Mouse (Mus musculus) stomach, embryonic 16.5 days (tissue): ENCODE measurements around the gene Sall4. TPM values are rescaled to one million over a fixed set of nuclear protein-coding genes. Genes with fewer than 3 reads are reported as not detected.
A peak's percentile ranks its signal among the peaks of the same experiment; 100 is the strongest.

Source experiments
- ATAC-seq: fragments of 200-750 bp; cut with Nextera tagmentation; 2 replicates; pipeline ENCODE4 v1.8.0; 2017; ENCODE audit warnings: moderate number of reproducible peaks, moderate TSS enrichment; ENCODE audit not compliant: insufficient read depth, low FRiP score
- H3K27ac ChIP-seq: fragments of 300-500 bp; sonication (generic); 2 replicates; pipeline ENCODE4 v1.5.1; 2014; ENCODE audit warnings: low read length
- H3K27me3 ChIP-seq: fragments of 300-500 bp; sonication (generic); 2 replicates; pipeline ENCODE4 v1.6.1; 2014; ENCODE audit warnings: low read length, control low read depth, mixed read lengths; ENCODE audit not compliant: control insufficient read depth, insufficient read depth
- H3K36me3 ChIP-seq: fragments of 300-500 bp; sonication (generic); 2 replicates; pipeline ENCODE4 v1.6.1; 2014; ENCODE audit warnings: low read length; ENCODE audit not compliant: control insufficient read depth, insufficient read depth
- H3K4me1 ChIP-seq: fragments of 300-500 bp; sonication (generic); 2 replicates; pipeline ENCODE4 v1.6.1; 2014; ENCODE audit warnings: low read length, control low read depth, mixed read lengths; ENCODE audit not compliant: control insufficient read depth, insufficient read depth
- H3K4me2 ChIP-seq: fragments of 300-500 bp; sonication (generic); 2 replicates; pipeline ENCODE4 v1.6.1; 2014; ENCODE audit warnings: low read depth, low read length, mixed read lengths
- H3K4me3 ChIP-seq: fragments of 300-500 bp; sonication (generic); replicated peaks from 2 replicates; pipeline ENCODE4 v1.5.1; 2014; ENCODE audit warnings: mild to moderate bottlenecking, low read length
- H3K9ac ChIP-seq: fragments of 300-500 bp; sonication (generic); 2 replicates; pipeline ENCODE4 v1.6.1; 2014; ENCODE audit warnings: low read length
- H3K9me3 ChIP-seq: fragments of 300-500 bp; sonication (generic); replicated peaks from 2 replicates; pipeline ENCODE4 v1.6.1; 2016; ENCODE audit warnings: low read length, control low read depth; ENCODE audit not compliant: control insufficient read depth
- WGBS: fragments of 180-500 bp; shearing (Covaris S2); extraction: QIAGEN DNeasy Blood & Tissue Kit; methylation state at CpG from one replicate; pipeline ENCODE4 v1.1.7; 2014; 5-methylcytosine and 5-hydroxymethylcytosine counted together
- polyA plus RNA-seq: library from polyadenylated mRNA; unstranded; fragments of >200 nt; fragmentation: Nextera tagmentation; extraction: Ambion mirVana; gene quantifications from 2 replicates; pipeline ENCODE4 v1.2.1, GENCODE M21; 2015

Sall4 gene
- polyA plus RNA-seq, 1 experiment from 2014 or later: 0.52 TPM

DNA sequence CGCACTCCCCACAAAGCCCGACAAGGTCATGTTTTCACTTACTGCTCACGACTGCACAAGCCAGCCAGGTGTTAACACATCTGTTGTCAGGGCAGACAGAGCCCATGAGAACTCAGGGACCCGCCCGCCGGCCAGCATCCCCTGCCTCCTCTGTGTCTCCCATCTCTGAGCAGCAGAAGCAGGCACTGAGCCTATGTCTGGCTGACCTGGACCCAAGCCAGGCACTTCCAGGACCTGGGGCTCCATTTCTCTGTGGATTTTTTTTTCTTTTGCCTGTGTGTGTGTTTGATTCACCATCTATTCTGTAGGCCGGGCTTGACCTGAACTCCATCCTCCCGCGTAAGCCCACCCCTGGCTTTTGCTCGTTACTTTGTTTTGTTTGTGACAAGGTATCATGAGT, 49.0 kb downstream of the Sall4 start:
- H3K27ac ChIP-seq: no peak overlapping the region
- no peaks in the 10 kb centered on the region for H3K27me3 ChIP-seq
- no peak overlapping the region for H3K9ac ChIP-seq
- no peak for ATAC-seq
- H3K4me1 ChIP-seq: no peaks in the 10 kb centered on the region
- H3K4me2 ChIP-seq: no peak overlapping the region
- H3K4me3 ChIP-seq: no peak overlapping the region
- no peaks in the 10 kb centered on the region for H3K9me3 ChIP-seq
- no peaks in the 10 kb centered on the region for H3K36me3 ChIP-seq
- WGBS: 72% methylated on average over 10 of the region's 10 CpGs

DNA sequence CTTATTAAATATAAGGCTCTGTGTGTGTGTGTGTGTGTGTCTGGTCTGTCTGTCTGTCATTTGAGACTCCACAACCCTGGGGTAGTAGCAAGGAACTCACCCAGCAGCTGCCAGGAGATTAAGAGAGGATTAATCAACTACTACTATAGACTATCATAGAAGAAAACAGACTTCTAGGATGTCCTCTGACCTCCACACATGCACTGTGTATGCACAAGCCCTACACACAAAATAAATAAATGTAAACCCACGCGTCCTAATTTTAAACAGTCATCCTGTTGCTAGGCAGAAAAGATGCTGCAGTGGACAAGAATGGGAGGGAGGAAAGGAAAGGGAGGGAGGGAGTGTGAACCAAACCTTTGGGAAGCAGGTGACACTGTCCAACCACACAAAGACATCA, 49.5 kb downstream of the Sall4 start:
- H3K27ac ChIP-seq: no peak overlapping the region
- H3K9ac ChIP-seq: no peak overlapping the region
- H3K36me3 ChIP-seq: no peaks in the 10 kb centered on the region
- no peaks in the 10 kb centered on the region for H3K27me3 ChIP-seq
- no peaks in the 10 kb centered on the region for H3K4me1 ChIP-seq
- H3K4me2 ChIP-seq: no peak overlapping the region
- no peaks in the 10 kb centered on the region for H3K9me3 ChIP-seq
- 35% methylated on average over 2 of the region's 2 CpGs for WGBS
- no peak for ATAC-seq
- H3K4me3 ChIP-seq: no peak overlapping the region

DNA sequence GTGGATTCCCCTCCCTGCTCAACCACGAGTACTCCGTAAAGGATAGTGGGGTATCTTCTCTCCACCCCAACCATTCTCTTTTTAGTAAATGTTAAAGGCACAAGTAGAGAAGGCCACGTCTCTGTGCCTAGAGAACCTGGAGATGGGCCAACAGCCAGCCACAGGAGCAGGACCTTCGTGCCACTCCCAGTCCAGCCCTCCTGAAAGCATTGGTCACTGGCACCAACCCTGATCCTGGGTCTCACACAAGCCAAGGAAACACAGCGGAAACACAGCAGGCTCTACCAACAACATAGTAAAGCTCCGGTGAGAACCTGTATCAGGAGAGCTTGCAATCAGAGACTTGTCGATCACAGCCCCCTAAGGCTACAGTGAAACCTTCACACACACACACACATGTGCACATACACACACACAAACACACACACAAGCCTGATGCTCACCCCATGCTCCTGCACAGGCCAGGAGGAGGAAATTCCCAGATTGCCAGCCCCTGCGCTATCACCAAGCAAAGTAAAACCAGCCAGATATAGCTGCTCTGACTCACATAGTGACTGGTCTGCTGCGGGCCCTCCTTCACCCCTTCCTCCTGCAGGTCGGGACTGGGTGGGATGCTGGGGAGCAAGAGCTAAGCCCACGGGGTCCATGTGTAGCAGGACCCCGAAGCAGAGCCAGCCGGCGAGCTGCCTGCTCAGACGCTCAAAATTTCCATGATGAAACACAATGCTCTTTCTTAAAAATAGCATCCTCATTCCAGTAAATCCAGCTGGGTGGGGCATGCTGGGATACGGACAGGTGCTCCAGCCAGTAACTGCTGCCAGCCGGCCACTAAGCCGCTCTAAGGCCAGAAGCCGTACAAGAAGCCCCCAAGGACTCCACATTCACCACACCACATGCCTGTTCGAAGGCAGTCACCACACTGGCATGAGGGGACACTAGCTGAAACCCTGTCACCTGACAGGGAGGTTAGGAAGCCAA, 55.3 kb downstream of the Sall4 start:
- ATAC-seq: no peak; the same call in 1 of the 2 replicates
- H3K36me3 ChIP-seq: no peaks in the 10 kb centered on the region; the same call in 1 of the 2 replicates
- H3K9ac ChIP-seq: no peak overlapping the region
- WGBS: 82% methylated on average over 20 of the region's 20 CpGs
- no peaks in the 10 kb centered on the region for H3K4me1 ChIP-seq
- H3K4me2 ChIP-seq: no peak overlapping the region
- no peak overlapping the region for H3K4me3 ChIP-seq
- H3K27me3 ChIP-seq: no peaks in the 10 kb centered on the region
- no peaks in the 10 kb centered on the region for H3K9me3 ChIP-seq
- H3K27ac ChIP-seq: no peak overlapping the region

DNA sequence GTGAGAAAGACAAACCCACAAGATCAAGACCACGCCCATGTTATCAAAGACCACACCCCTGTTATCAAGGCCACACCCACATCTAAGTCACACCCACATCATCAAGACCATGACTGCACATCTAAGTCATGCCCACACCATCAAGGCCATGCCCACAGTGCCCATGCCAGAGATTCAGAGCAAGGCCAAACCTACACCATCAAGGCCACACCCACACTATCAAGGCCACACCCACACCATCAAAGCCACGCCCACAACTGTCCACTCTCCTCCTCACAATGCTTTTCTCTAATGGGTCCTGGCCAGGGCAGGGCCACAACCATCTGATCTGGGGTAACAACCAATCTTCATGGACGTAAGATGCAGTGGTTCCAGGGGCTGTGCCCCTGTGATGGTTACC, 56.8 kb downstream of the Sall4 start:
- WGBS: 64% methylated on average over 3 of the region's 3 CpGs
- peak; percentile 74 for ATAC-seq

DNA sequence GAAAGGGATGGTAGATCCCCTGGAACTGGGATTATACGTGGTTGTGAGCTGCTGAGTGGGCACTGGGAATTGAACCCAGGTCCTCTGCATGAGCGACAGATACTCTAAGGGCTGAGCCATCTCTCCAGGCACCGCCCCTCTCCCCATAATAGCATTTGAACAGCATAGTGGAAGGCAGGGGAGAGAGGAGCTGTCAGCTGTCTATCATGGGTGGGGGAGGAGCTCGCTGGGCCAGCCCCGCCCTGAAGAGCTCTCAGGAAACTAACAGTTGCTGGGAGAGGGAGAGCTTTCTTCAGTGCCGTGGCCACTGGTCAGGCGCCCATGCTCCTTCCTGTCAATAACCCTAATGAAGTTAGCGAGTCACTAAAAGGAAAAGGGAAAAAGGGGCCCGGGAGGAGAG, 60.0 kb downstream of the Sall4 start:
- H3K9me3 ChIP-seq: no peaks in the 10 kb centered on the region
- H3K4me3 ChIP-seq: no peak overlapping the region
- no peaks in the 10 kb centered on the region; the same call in 1 of the 2 replicates for H3K36me3 ChIP-seq
- H3K9ac ChIP-seq: no peak overlapping the region
- H3K27me3 ChIP-seq: no peaks in the 10 kb centered on the region
- H3K4me1 ChIP-seq: no peaks in the 10 kb centered on the region
- WGBS: 55% methylated on average over 9 of the region's 9 CpGs
- no peak overlapping the region for H3K27ac ChIP-seq
- no peak overlapping the region for H3K4me2 ChIP-seq
- no peak for ATAC-seq

More for the DNA sequence above, 56.8 kb downstream of the Sall4 start:
- Histone ChIP-seq H3K9me3 (no peaks in the 10 kb centered on the region), H3K4me1 (no peaks in the 10 kb centered on the region), H3K4me3 (no peak overlapping the region), H3K36me3 (no peaks in the 10 kb centered on the region; the same call in 1 of the 2 replicates), H3K27ac (no peak overlapping the region), H3K4me2 (no peak overlapping the region), H3K27me3 (no peaks in the 10 kb centered on the region), H3K9ac (no peak overlapping the region)

DNA sequence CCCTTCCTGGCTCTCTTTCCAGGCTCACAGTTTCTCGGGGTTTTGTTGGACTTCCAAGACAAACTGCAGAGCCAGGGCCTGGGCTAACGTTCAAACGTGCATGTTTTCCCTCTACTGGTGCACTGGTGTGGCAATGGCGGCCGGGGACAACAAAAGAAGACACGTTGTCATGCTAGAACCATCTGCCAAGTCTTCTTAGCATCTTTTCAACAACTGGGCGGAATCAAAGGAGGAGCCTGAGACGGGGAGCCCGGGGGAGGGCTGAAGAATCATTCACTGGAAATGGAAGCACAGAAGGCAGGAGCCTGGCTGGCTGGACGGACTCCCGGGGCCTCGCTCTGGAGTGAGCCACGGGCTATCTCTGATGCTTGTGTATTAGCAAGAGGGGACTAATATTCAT, 65.5 kb downstream of the Sall4 start:
- Histone ChIP-seq H3K4me3 (no peak overlapping the region), H3K9me3 (no peaks in the 10 kb centered on the region)
- 55% methylated on average over 13 of the region's 13 CpGs for WGBS

More for the DNA sequence above, 65.5 kb downstream of the Sall4 start:
- Histone ChIP-seq H3K4me1 (no peaks in the 10 kb centered on the region), H3K9ac (no peak overlapping the region), H3K27ac (no peak overlapping the region), H3K4me2 (no peak overlapping the region), H3K27me3 (no peaks in the 10 kb centered on the region), H3K36me3 (no peaks in the 10 kb centered on the region)
- no peak for ATAC-seq

Other genes starting within 250 kb of the Sall4 start
- gene Nfatc2, start 166.3 kb downstream of the Sall4 start, polyA plus RNA-seq: 3.1 and 3.3 TPM in 2 replicates
- gene Atp9a, start 25.5 kb downstream of the Sall4 start, polyA plus RNA-seq: 19.4 and 22.2 TPM in 2 replicates
- gene Zfp64, start 187.6 kb upstream of the Sall4 start, polyA plus RNA-seq: 35.6 and 37.9 TPM in 2 replicates